Mouse (Mus musculus): ENCODE measurements around the gene Wdr26.

DNA sequence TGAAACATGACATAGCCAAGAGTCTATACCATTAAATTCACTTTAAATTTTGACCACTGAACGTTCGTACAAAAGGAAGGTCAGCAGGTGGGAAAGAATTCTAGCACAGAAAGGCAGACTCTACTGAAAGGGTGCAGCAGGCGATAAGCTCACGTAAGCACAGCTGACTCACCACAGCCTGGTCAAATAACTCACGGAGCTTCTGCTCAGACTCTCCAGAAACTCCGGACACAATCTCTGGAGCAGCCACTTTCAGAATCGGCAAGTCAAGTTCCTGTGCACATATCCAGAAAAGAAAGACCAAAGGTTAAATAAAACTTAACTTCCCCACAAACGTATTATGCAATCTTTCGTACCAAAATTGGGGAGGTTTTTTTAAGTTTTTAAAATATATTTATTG is 85.0 kb downstream of the Wdr26 start:
- TF ChIP-seq POLR2A (IDR thresholded peaks at IDR 0.05; ENCODE audit: low read depth, low read length), result no peak
- TF ChIP-seq CTCF (IDR thresholded peaks at IDR 0.05; ENCODE audit: borderline replicate concordance, insufficient read depth, low read length), result no peak
